Mouse (Mus musculus) forebrain, postnatal 0 days (tissue): Measurements from ENCODE around the gene Col28a1. TPM values are rescaled to one million over a fixed set of nuclear protein-coding genes. Genes with fewer than 3 reads are reported as not detected.

Experiments used
- ATAC-seq: fragments of 200-750 bp; cut with Nextera tagmentation; 2 replicates; pipeline ENCODE4 v1.8.0; 2017; ENCODE audit warnings: mild to moderate bottlenecking, moderate library complexity
- DNase-seq: peaks from one replicate; pipeline ENCODE4 v3.0.0-alpha.2; 2015
- H3K27ac ChIP-seq: fragments of 300-500 bp; sonication (generic); 2 replicates; pipeline ENCODE4 v1.5.1; 2014; ENCODE audit warnings: low read depth, mild to moderate bottlenecking, antibody characterized with exemption, low read length, moderate library complexity, mixed read lengths
- H3K27me3 ChIP-seq: fragments of 300-500 bp; sonication (generic); 2 replicates; pipeline ENCODE4 v1.6.1; 2014; ENCODE audit warnings: mild to moderate bottlenecking, low read length, mixed read lengths; ENCODE audit not compliant: insufficient read depth
- H3K36me3 ChIP-seq: fragments of 300-500 bp; sonication (generic); 2 replicates; pipeline ENCODE4 v1.6.1; 2014; ENCODE audit warnings: mild to moderate bottlenecking, moderate library complexity; ENCODE audit not compliant: insufficient read depth
- H3K4me1 ChIP-seq: fragments of 300-500 bp; sonication (generic); 2 replicates; pipeline ENCODE4 v1.6.1; 2014; ENCODE audit warnings: antibody characterized with exemption; ENCODE audit not compliant: insufficient read depth
- H3K4me2 ChIP-seq: fragments of 300-500 bp; sonication (generic); 2 replicates; pipeline ENCODE4 v1.6.1; 2014; ENCODE audit warnings: low read depth, mild to moderate bottlenecking, moderate library complexity
- H3K4me3 ChIP-seq: fragments of 300-500 bp; sonication (generic); 2 replicates; pipeline ENCODE4 v1.5.1; 2014; ENCODE audit warnings: low read depth, low read length, mixed read lengths
- H3K9ac ChIP-seq: fragments of 300-500 bp; sonication (generic); 2 replicates; pipeline ENCODE4 v1.6.1; 2014; ENCODE audit warnings: mild to moderate bottlenecking
- H3K9me3 ChIP-seq: fragments of 300-500 bp; sonication (generic); 2 replicates; pipeline ENCODE4 v1.6.1; 2016; ENCODE audit warnings: low read length
- CTCF ChIP-seq: sonication (generic); IDR thresholded peaks from 2 replicates; pipeline ENCODE4 v1.5.1; 2016; ENCODE audit warnings: antibody characterized with exemption, control low read depth, low read depth
- WGBS: fragments of 180-500 bp; shearing (Covaris S2); extraction: QIAGEN DNeasy Blood & Tissue Kit; methylation state at CpG from one replicate; pipeline ENCODE4 v1.1.7; 2014; 5-methylcytosine and 5-hydroxymethylcytosine counted together
- polyA plus RNA-seq: library from polyadenylated mRNA; unstranded; fragments of >200 nt; fragmentation: Nextera tagmentation; extraction: Ambion mirVana; gene quantifications from 2 replicates; pipeline ENCODE4 v1.2.1, GENCODE M21; 2015
- total RNA-seq: library from RNA; depleted of rRNA; stranded (reverse); fragments of >200 nt; gene quantifications from 2 replicates; pipeline ENCODE4 v1.2.3, GENCODE M21; 2014; rRNA removed

Col28a1 gene
- total and polyA plus RNA-seq, 2 experiments from 2014 or later, result 1.1 to 1.2 TPM

- H3K27ac ChIP-seq, result no peak overlapping the region
- no peak for TF ChIP-seq CTCF
- WGBS, result 76% methylated on average over 4 of the region's 4 CpGs
- DNase-seq (no peak), ATAC-seq (no peak)
- no peaks in the 10 kb centered on the region for H3K4me1 ChIP-seq
- no peak overlapping the region for H3K4me2 ChIP-seq
- no peak overlapping the region for H3K9ac ChIP-seq
- H3K27me3 ChIP-seq, result no peaks in the 10 kb centered on the region
- H3K36me3 ChIP-seq, result no peaks in the 10 kb centered on the region
- no peaks in the 10 kb centered on the region for H3K9me3 ChIP-seq
- no peak overlapping the region for H3K4me3 ChIP-seq
Measured at GRCm38 (mm10) chr6:7969376-7969775, 223.0 kb downstream of the Col28a1 start.

DNA sequence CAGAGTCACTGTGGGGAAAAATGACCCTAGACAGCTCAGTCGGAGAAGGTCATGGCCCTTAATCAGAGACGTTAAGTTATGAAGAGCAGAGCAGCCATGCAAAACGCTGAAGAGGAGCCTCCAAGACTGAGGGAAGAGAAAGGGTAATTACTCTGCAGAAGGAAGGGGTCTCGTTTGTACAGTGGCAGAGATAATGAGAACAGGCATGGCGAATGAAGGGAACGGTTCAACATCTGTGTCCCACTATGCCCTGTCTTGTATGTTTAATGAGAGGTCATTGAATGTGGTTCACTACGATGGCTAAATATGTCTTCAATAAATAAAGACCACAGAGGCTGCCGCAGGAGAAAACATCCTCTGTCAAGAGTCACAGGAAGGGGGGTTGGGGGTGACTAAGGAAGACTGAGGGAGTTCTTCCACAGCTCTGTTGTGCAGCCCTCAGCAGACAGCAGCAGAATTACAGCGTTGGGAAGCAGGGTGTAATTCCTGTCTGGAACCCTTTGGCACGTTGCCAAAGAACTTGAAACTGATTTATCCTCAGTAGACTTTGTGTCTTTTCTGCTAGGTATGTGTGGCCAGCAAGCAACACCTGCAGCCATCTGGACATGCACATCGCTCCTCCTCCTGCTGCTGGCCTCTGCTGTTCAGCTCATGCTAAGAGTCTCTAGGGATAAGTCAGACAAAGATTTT, 226.4 kb downstream of the Col28a1 start:
- H3K4me2 ChIP-seq, result no peak overlapping the region
- H3K4me3 ChIP-seq, result no peak overlapping the region
- no peak overlapping the region for H3K27ac ChIP-seq
- H3K4me1 ChIP-seq, result no peaks in the 10 kb centered on the region
- 55% methylated on average over 11 of the region's 11 CpGs for WGBS
- TF ChIP-seq CTCF, result no peak
- H3K36me3 ChIP-seq, result no peaks in the 10 kb centered on the region
- H3K27me3 ChIP-seq, result no peaks in the 10 kb centered on the region
- H3K9me3 ChIP-seq, result no peaks in the 10 kb centered on the region
- DNase-seq (peak; percentile 16), ATAC-seq (no peak)
- no peak overlapping the region for H3K9ac ChIP-seq

DNA sequence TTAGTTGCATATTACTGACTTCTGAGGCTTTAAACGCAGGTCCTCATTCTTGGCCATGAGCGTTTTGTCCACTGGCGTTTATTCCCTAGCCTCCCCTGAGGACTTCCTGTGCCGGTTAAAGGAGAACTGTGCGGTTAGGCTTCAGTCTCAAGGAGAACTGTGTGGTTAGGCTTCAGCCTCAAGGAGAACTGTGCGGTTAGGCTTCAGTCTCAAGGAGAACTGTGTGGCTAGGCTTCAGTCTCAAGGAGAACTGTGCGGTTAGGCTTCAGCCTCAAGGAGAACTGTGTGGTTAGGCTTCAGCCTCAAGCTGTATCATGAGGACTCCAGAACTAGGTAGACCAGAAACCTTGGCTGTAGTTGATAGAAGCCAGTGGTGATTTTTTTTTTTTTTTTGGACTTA, 229.7 kb downstream of the Col28a1 start:
- no peak for ATAC-seq
- no peak for DNase-seq
- Histone ChIP-seq H3K4me3 (no peak overlapping the region), H3K36me3 (no peaks in the 10 kb centered on the region), H3K27me3 (no peaks in the 10 kb centered on the region), H3K4me1 (no peaks in the 10 kb centered on the region), H3K9ac (no peak overlapping the region), H3K4me2 (no peak overlapping the region), H3K9me3 (no peaks in the 10 kb centered on the region), H3K27ac (no peak overlapping the region)
- 95% methylated on average over 7 of the region's 7 CpGs for WGBS
- TF ChIP-seq CTCF, result no peak

- no peak for DNase-seq
- H3K27ac ChIP-seq, result no peak overlapping the region
- no peak overlapping the region for H3K9ac ChIP-seq
- H3K4me3 ChIP-seq, result no peak overlapping the region
- WGBS, result 45% methylated on average over 2 of the region's 2 CpGs
- no peak for ATAC-seq
- no peaks in the 10 kb centered on the region for H3K27me3 ChIP-seq
- no peaks in the 10 kb centered on the region for H3K9me3 ChIP-seq
- no peaks in the 10 kb centered on the region for H3K4me1 ChIP-seq
- H3K36me3 ChIP-seq, result no peaks in the 10 kb centered on the region
- H3K4me2 ChIP-seq, result no peak overlapping the region
- TF ChIP-seq CTCF, result no peak
Measured at GRCm38 (mm10) chr6:7952208-7952607, 240.2 kb downstream of the Col28a1 start.

DNA sequence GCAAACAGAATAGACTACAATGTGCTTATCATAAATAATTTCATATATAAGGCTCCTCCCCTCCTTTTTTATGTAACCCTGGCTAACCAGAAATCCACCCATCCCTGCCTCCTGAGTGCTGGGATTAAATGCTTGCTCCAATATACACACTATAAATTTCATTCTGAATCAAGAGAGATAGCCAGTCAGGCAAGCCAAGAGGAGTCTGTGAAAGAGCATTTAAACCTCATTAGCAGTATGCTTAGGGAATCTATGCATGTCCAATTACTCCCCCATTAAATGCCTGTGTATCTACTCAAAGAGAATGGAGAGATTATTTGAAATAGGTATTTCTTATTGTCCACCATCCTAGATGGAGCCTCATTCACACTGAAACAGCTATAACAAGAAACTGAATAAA, 240.6 kb downstream of the Col28a1 start:
- TF ChIP-seq CTCF, result no peak
- H3K4me2 ChIP-seq, result no peak overlapping the region
- no peak overlapping the region for H3K27ac ChIP-seq
- no peaks in the 10 kb centered on the region for H3K4me1 ChIP-seq
- H3K27me3 ChIP-seq, result no peaks in the 10 kb centered on the region
- ATAC-seq (no peak), DNase-seq (no peak)
- no peak overlapping the region for H3K9ac ChIP-seq
- H3K9me3 ChIP-seq, result no peaks in the 10 kb centered on the region
- no peaks in the 10 kb centered on the region for H3K36me3 ChIP-seq
- H3K4me3 ChIP-seq, result no peak overlapping the region

Other genes with a start within 250 kb of the Col28a1 start
- gene Mios, start 16.6 kb upstream of the Col28a1 start, total RNA-seq, result 30.5 and 35.7 TPM in 2 replicates
- gene Mios, start 16.6 kb upstream of the Col28a1 start, polyA plus RNA-seq, result 18.2 and 22.4 TPM in 2 replicates
- gene Rpa3, start 66.6 kb upstream of the Col28a1 start, total RNA-seq, result 34.7 and 38.1 TPM in 2 replicates
- gene Rpa3, start 66.6 kb upstream of the Col28a1 start, polyA plus RNA-seq, result 36.0 and 44.4 TPM in 2 replicates
- 16.3 and 24.4 TPM in 2 replicates for gene Umad1, start 66.7 kb upstream of the Col28a1 start, total RNA-seq
- gene Umad1, start 66.7 kb upstream of the Col28a1 start, polyA plus RNA-seq, result 41.9 and 50.5 TPM in 2 replicates
- gene Gm45062, start 66.8 kb upstream of the Col28a1 start, total RNA-seq, result 1.4 and 1.8 TPM in 2 replicates
- 4.4 and 5.4 TPM in 2 replicates for gene Gm45062, start 66.8 kb upstream of the Col28a1 start, polyA plus RNA-seq